Mouse (Mus musculus) intestine, postnatal 0 days (tissue): ENCODE results near the gene Ppfia3. TPM values are rescaled to one million over a fixed set of nuclear protein-coding genes. Genes with fewer than 3 reads are reported as not detected.

Source experiments
- ATAC-seq: fragments of 200-750 bp; cut with Nextera tagmentation; 2 replicates; pipeline ENCODE4 v1.8.0; 2017; ENCODE audit warnings: mild to moderate bottlenecking, moderate TSS enrichment, moderate library complexity
- H3K27ac ChIP-seq: fragments of 300-500 bp; sonication (generic); 2 replicates; pipeline ENCODE4 v1.5.1; 2014; ENCODE audit warnings: mild to moderate bottlenecking, low read depth, low read length, moderate library complexity
- H3K27me3 ChIP-seq: fragments of 300-500 bp; sonication (generic); replicated peaks from 2 replicates; pipeline ENCODE4 v1.6.1; 2014; ENCODE audit warnings: low read length, mixed read lengths; ENCODE audit not compliant: control insufficient read depth, insufficient read depth
- H3K36me3 ChIP-seq: fragments of 300-500 bp; sonication (generic); 2 replicates; pipeline ENCODE4 v1.6.1; 2014; ENCODE audit warnings: mild to moderate bottlenecking, moderate library complexity; ENCODE audit not compliant: control insufficient read depth, insufficient read depth
- H3K4me1 ChIP-seq: fragments of 300-500 bp; sonication (generic); replicated peaks from 2 replicates; pipeline ENCODE4 v1.6.1; 2014; ENCODE audit warnings: antibody characterized with exemption, low read length, mixed read lengths; ENCODE audit not compliant: control insufficient read depth, insufficient read depth
- H3K4me2 ChIP-seq: fragments of 300-500 bp; sonication (generic); replicated peaks from 2 replicates; pipeline ENCODE4 v1.6.1; 2014; ENCODE audit warnings: low read depth, mild to moderate bottlenecking, moderate library complexity
- H3K4me3 ChIP-seq: fragments of 300-500 bp; sonication (generic); 2 replicates; pipeline ENCODE4 v1.5.1; 2014; ENCODE audit warnings: low read depth, low read length
- H3K9ac ChIP-seq: fragments of 300-500 bp; sonication (generic); 2 replicates; pipeline ENCODE4 v1.6.1; 2014; ENCODE audit warnings: mild to moderate bottlenecking, low read depth, low read length
- H3K9me3 ChIP-seq: fragments of 300-500 bp; sonication (generic); 2 replicates; pipeline ENCODE4 v1.6.1; 2016; ENCODE audit warnings: mixed run types; ENCODE audit not compliant: control insufficient read depth
- CTCF ChIP-seq: sonication (generic); IDR thresholded peaks from 2 replicates; pipeline ENCODE4 v1.5.1; 2016; ENCODE audit warnings: low read depth, mild to moderate bottlenecking, control low read depth, antibody characterized with exemption, moderate library complexity
- WGBS: fragments of 180-500 bp; shearing (Covaris S2); extraction: QIAGEN DNeasy Blood & Tissue Kit; methylation state at CpG from one replicate; pipeline ENCODE4 v1.1.7; 2014; 5-methylcytosine and 5-hydroxymethylcytosine counted together
- polyA plus RNA-seq: library from polyadenylated mRNA; unstranded; fragments of >200 nt; fragmentation: Nextera tagmentation; extraction: Ambion mirVana; gene quantifications from 2 replicates; pipeline ENCODE4 v1.2.1, GENCODE M21; 2015

Gene Ppfia3
- polyA plus RNA-seq, 1 experiment from 2014 or later: 24.5 TPM

GRCm38 (mm10) chr7:45395578-45396336, 28.9 kb upstream of the Ppfia3 start, which contains the start of gene Snrnp70:
Gene Snrnp70, minus strand, starts transcription at chr7:45395742.
- Histone ChIP-seq H3K4me2 (peak within 1 kb of the TSS; percentile 77), H3K9me3 (no peaks in the 10 kb centered on the region), H3K36me3 (peaks cover 20% of the 10 kb centered on the region), H3K4me1 (peaks cover 9% of the 10 kb centered on the region; the same call in 1 of the 2 replicates), H3K27ac (peak within 1 kb of the TSS; percentile 95), H3K4me3 (peak within 1 kb of the TSS; percentile 68), H3K9ac (peak within 1 kb of the TSS; percentile 84), H3K27me3 (no peaks in the 10 kb centered on the region)
- WGBS: under 1% methylated on average over 60 of the region's 60 CpGs
- ATAC-seq: peak; percentile 98
- no peak for TF ChIP-seq CTCF

- Histone ChIP-seq H3K4me1 (peaks cover 9% of the 10 kb centered on the region; the same call in 1 of the 2 replicates), H3K27ac (peak overlapping the region; percentile 95), H3K4me2 (peak overlapping the region; percentile 77), H3K9me3 (no peaks in the 10 kb centered on the region), H3K9ac (peak overlapping the region; percentile 84), H3K4me3 (peak overlapping the region; percentile 68), H3K27me3 (no peaks in the 10 kb centered on the region), H3K36me3 (peaks cover 26% of the 10 kb centered on the region)
- TF ChIP-seq CTCF: no peak
- ATAC-seq: peak; percentile 71
- WGBS: 1% methylated on average over 19 of the region's 20 CpGs
These were observed 28.3 kb upstream of the Ppfia3 start for GRCm38 (mm10) chr7:45395129-45395541.

GRCm38 (mm10) chr7:45386077-45386476, 19.3 kb upstream of the Ppfia3 start:
- Histone ChIP-seq H3K9ac (no peak overlapping the region), H3K4me3 (no peak overlapping the region), H3K27ac (no peak overlapping the region), H3K36me3 (peaks cover 96% of the 10 kb centered on the region), H3K4me1 (no peaks in the 10 kb centered on the region), H3K27me3 (no peaks in the 10 kb centered on the region), H3K4me2 (no peak overlapping the region), H3K9me3 (no peaks in the 10 kb centered on the region)
- no peak for ATAC-seq
- 92% methylated on average over 3 of the region's 3 CpGs for WGBS
- TF ChIP-seq CTCF: peak; percentile 57

- H3K9ac ChIP-seq: no peak overlapping the region
- H3K4me2 ChIP-seq: no peak overlapping the region
- H3K9me3 ChIP-seq: no peaks in the 10 kb centered on the region
- H3K27me3 ChIP-seq: no peaks in the 10 kb centered on the region
- no peak for TF ChIP-seq CTCF
- ATAC-seq: no peak
- H3K27ac ChIP-seq: no peak overlapping the region
- H3K36me3 ChIP-seq: peaks cover 63% of the 10 kb centered on the region
- no peaks in the 10 kb centered on the region for H3K4me1 ChIP-seq
- H3K4me3 ChIP-seq: no peak overlapping the region
- WGBS: 69% methylated on average over 1 of the region's 1 CpGs
These were observed 9.2 kb upstream of the Ppfia3 start for GRCm38 (mm10) chr7:45376057-45376456.

GRCm38 (mm10) chr7:45374620-45375019, 7.8 kb upstream of the Ppfia3 start:
- peaks cover 48% of the 10 kb centered on the region for H3K36me3 ChIP-seq
- no peak overlapping the region for H3K4me2 ChIP-seq
- no peak for TF ChIP-seq CTCF
- WGBS: 86% methylated on average over 8 of the region's 8 CpGs
- no peaks in the 10 kb centered on the region for H3K9me3 ChIP-seq
- H3K27ac ChIP-seq: no peak overlapping the region
- H3K4me1 ChIP-seq: peaks cover 4% of the 10 kb centered on the region; the same call in 1 of the 2 replicates
- ATAC-seq: no peak
- no peak overlapping the region for H3K9ac ChIP-seq
- no peak overlapping the region for H3K4me3 ChIP-seq
- no peaks in the 10 kb centered on the region for H3K27me3 ChIP-seq

GRCm38 (mm10) chr7:45372371-45372770, 5.6 kb upstream of the Ppfia3 start:
- no peak for ATAC-seq
- Histone ChIP-seq H3K27me3 (peaks cover 14% of the 10 kb centered on the region), H3K4me3 (no peak overlapping the region), H3K27ac (no peak overlapping the region), H3K9me3 (no peaks in the 10 kb centered on the region), H3K36me3 (peaks cover 26% of the 10 kb centered on the region), H3K9ac (no peak overlapping the region), H3K4me1 (peaks cover 4% of the 10 kb centered on the region; the same call in 1 of the 2 replicates), H3K4me2 (no peak overlapping the region)
- no peak for TF ChIP-seq CTCF
- WGBS: 73% methylated on average over 5 of the region's 5 CpGs
